ENCODE assay signal across 9 mouse cellular contexts in the genomic region with DNA sequence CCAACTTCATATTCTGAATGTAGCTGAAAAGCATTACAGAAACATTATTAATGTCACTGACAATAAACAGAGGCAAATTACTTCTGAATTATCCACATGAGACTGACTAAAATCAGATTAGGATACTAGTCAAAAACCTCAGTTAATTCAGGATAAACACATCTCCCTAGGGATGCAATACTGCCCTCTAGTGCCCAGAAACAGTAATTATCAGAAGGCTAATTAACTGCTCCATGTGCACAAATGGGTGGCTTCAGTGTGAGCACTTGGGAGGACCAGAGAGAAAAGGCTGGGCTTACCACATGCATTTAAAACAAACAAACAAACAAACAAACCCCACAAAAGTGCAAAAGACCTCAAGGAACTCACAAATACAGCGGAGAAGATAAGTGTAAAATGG.
DNase-seq lines count a peak whose midpoint lies in the region; ATAC-seq and TF ChIP-seq lines count a peak whose summit lies in the region.
"Had no signal": no experiment of that assay in that cellular context is flagged by ENCODE, and none has a peak within 500 bp of the region (broad histone marks: within the 10 kb centered on the region; RNA-seq: fewer than 3 reads in every experiment).

No protein-coding gene starts in this region.

- H3K27ac ChIP-seq in kidney, adult 2 months (ENCODE audit: insufficient read depth, low read depth, low read length) = no peak overlapping the region
- H3K27ac ChIP-seq: limb, embryonic 12.5 days had no signal

- no peaks in the 10 kb centered on the region for H3K27me3 ChIP-seq in kidney, adult 2 months (replicated peaks; ENCODE audit: control insufficient read depth, insufficient read depth, low read length)
- H3K27me3 ChIP-seq: limb, embryonic 12.5 days had no signal

- peaks cover 14% of the 10 kb centered on the region for H3K4me1 ChIP-seq in kidney, adult 2 months (ENCODE audit: control insufficient read depth, insufficient read depth, low read length)

- TF ChIP-seq CTCF in kidney, adult 2 months (conservative IDR thresholded peaks at IDR 0.05; ENCODE audit: insufficient read depth, insufficient read length, low read depth, low read length) = peak; percentile 47

- no peak overlapping the region for H3K4me3 ChIP-seq in kidney, adult 2 months (ENCODE audit: insufficient read depth, low read depth, low read length)
- H3K4me3 ChIP-seq: limb, embryonic 12.5 days had no signal

- 49% methylated on average over 1 of the region's 1 CpGs for WGBS in kidney, adult 2 months

- TF ChIP-seq POLR2A in kidney, adult 2 months (IDR thresholded peaks at IDR 0.05; ENCODE audit: low read depth, low read length) = no peak

- peak; percentile 66 for DNase-seq in kidney, adult 2 months
- no peak for DNase-seq in kidney, adult 11 months
- DNase-seq in urinary bladder, postnatal 25 days (ENCODE audit: low spot score) = peak; percentile 30
- no peak for DNase-seq in urinary bladder, postnatal 10 days (ENCODE audit: low spot score)
- DNase-seq in cerebellum, adult 9-10 months = peak; percentile 67
- DNase-seq in gastrocnemius, postnatal 10 days = no peak
- no peak for DNase-seq in gastrocnemius, postnatal 4 days (ENCODE audit: low spot score in 2 of 2)

- no peaks in the 10 kb centered on the region for H3K36me3 ChIP-seq in kidney, adult 2 months (ENCODE audit: control insufficient read depth, insufficient read depth, low read length)
- H3K36me3 ChIP-seq: limb, embryonic 12.5 days had no signal

- ATAC-seq in monocyte, adult 5-6 weeks (replicated peaks; ENCODE audit: insufficient number of reproducible peaks, low FRiP score, low TSS enrichment, poor library complexity, severe bottlenecking) = peak; percentile 64

Comparison
In these comparisons a context has a peak if more than half of its experiments do, and no peak if none do; other contexts are left out.
1. DNase-seq: peak in kidney, adult 2 months (single experiment), urinary bladder, postnatal 25 days (single experiment) and cerebellum, adult 9-10 months (single experiment); none in kidney, adult 11 months (single experiment), urinary bladder, postnatal 10 days (single experiment), gastrocnemius, postnatal 10 days (single experiment) and gastrocnemius, postnatal 4 days (0 of 2).